Mouse (Mus musculus) thymus, postnatal 10 days (tissue): ENCODE results near the gene Ppp2r3a.

Experiments
- DNase-seq, 2 experiments: peaks; one replicate each; pipeline ENCODE4 v3.0.0; 2021; ENCODE audit warnings: low spot score in 2 of 2

The Ppp2r3a gene

GRCm38 (mm10) chr9:101074332-101075021 lies 177.1 kb downstream of the Ppp2r3a start:
- DNase-seq = peak; percentile 88

- DNase-seq = no peak
These were observed 177.6 kb downstream of the Ppp2r3a start, which contains the start of gene Msl2 for GRCm38 (mm10) chr9:101073987-101074331. Gene Msl2 (plus strand): TSS chr9:101074101.

GRCm38 (mm10) chr9:101073041-101073986 lies 178.3 kb downstream of the Ppp2r3a start:
- DNase-seq = peak; percentile 96 to 99

GRCm38 (mm10) chr9:101072506-101072905 lies 179.1 kb downstream of the Ppp2r3a start:
- no peak for DNase-seq

- no peak for DNase-seq
These were observed 181.8 kb downstream of the Ppp2r3a start for GRCm38 (mm10) chr9:101069781-101070180.

- DNase-seq = no peak
These were observed 186.5 kb downstream of the Ppp2r3a start for GRCm38 (mm10) chr9:101065076-101065602.

- no peak for DNase-seq
These were observed 189.3 kb downstream of the Ppp2r3a start for GRCm38 (mm10) chr9:101062253-101062780.

- DNase-seq = peak; percentile 81 to 87
These were observed 190.6 kb downstream of the Ppp2r3a start for GRCm38 (mm10) chr9:101061035-101061434.

GRCm38 (mm10) chr9:101057156-101057555 lies 194.4 kb downstream of the Ppp2r3a start:
- DNase-seq = no peak
